Mouse (Mus musculus) embryonic facial prominence, embryonic 13.5 days (tissue): Measurements from ENCODE around the gene Efnb3. TPM values are rescaled to one million over a fixed set of nuclear protein-coding genes. Genes with fewer than 3 reads are reported as not detected.

Experiments used
- ATAC-seq: fragments of 200-750 bp; cut with Nextera tagmentation; 2 replicates; pipeline ENCODE4 v1.8.0; 2017; ENCODE audit warnings: low read depth; ENCODE audit not compliant: insufficient number of reproducible peaks, insufficient read depth, low FRiP score, low TSS enrichment
- H3K27ac ChIP-seq: fragments of 300-500 bp; sonication (generic); 2 replicates; pipeline ENCODE4 v1.5.1; 2015; ENCODE audit warnings: moderate library complexity, mild to moderate bottlenecking, inconsistent platforms
- H3K27me3 ChIP-seq: fragments of 300-500 bp; sonication (generic); 2 replicates; pipeline ENCODE4 v1.6.1; 2015; ENCODE audit warnings: mild to moderate bottlenecking, inconsistent platforms
- H3K36me3 ChIP-seq: fragments of 300-500 bp; sonication (generic); 2 replicates; pipeline ENCODE4 v1.6.1; 2015; ENCODE audit warnings: mild to moderate bottlenecking, inconsistent platforms
- H3K4me1 ChIP-seq: fragments of 300-500 bp; sonication (generic); 2 replicates; pipeline ENCODE4 v1.6.1; 2015; ENCODE audit warnings: inconsistent platforms
- H3K4me2 ChIP-seq: fragments of 300-500 bp; sonication (generic); 2 replicates; pipeline ENCODE4 v1.6.1; 2015; ENCODE audit warnings: moderate library complexity, mild to moderate bottlenecking, inconsistent platforms
- H3K4me3 ChIP-seq: fragments of 300-500 bp; sonication (generic); 2 replicates; pipeline ENCODE4 v1.5.1; 2015; ENCODE audit warnings: mild to moderate bottlenecking, inconsistent platforms
- H3K9ac ChIP-seq: fragments of 300-500 bp; sonication (generic); 2 replicates; pipeline ENCODE4 v1.6.1; 2015; ENCODE audit warnings: mild to moderate bottlenecking, inconsistent platforms
- H3K9me3 ChIP-seq: fragments of 300-500 bp; sonication (generic); 2 replicates; pipeline ENCODE4 v1.6.1; 2016; ENCODE audit warnings: inconsistent platforms
- WGBS: fragments of 180-500 bp; shearing (Covaris S2); methylation state at CpG from one replicate; pipeline ENCODE4 v1.1.7; 2015; ENCODE audit warnings: mixed read lengths; 5-methylcytosine and 5-hydroxymethylcytosine counted together
- polyA plus RNA-seq: library from polyadenylated mRNA; unstranded; fragments of >200 nt; fragmentation: Nextera tagmentation; extraction: Ambion mirVana; gene quantifications from 2 replicates; pipeline ENCODE4 v1.2.1, GENCODE M21; 2015

Efnb3 gene
- 43.4 and 46.3 TPM in 2 replicates for polyA plus RNA-seq

DNA sequence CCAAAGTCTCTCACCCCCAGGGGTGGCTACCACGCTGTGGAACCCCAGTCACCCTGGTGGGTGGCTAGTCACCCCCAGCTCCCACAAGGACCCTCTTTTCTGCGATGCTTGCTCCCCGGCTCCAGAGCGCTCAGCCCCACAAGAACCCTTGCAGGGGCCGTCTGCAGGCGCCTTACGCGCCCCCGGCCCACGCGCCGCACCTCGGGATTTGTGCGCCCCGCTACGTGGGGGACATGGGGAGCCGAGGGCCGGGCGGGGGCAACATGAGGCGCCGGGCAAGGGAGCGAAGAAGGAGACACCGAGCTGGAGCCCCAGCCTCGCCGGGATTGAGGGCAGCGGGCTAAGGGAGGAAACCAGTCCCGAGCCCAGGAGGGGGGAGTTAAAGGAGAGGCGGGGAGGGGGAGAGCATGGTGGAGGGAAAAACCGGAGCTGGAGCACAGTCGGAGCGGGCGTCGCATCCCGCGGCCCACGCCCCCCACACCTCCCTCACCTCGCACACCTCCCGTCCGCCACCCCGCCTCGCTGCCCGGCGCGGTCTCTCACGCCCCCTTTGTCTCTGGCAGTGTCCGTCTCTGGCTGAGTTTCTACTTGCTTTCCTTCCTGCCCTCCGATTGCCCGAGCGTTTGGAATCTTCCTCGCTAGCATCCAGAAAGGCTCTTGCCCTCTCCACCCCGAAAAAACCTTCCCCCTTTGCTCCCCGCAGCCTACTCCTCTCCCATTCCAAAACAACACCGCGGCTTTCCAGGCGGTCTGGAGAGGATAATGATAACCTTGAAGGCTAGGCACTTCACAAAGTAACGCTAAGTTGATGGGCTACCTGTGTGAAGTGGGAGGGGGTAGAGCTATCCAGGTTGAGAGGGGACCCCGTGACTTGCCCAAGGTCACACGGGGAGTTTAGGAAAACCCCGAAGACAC is at the start of gene Efnb3:
TSS of gene Efnb3 (minus strand) at position 355 of the 915 bp plus-strand sequence.
- peak within 1 kb of the TSS; percentile 92 for H3K4me2 ChIP-seq
- H3K9ac ChIP-seq: peak within 1 kb of the TSS; percentile 93
- WGBS: under 1% methylated on average over 57 of the region's 59 CpGs
- H3K4me3 ChIP-seq: peak within 1 kb of the TSS; percentile 72
- ATAC-seq: peak; percentile 67
- H3K36me3 ChIP-seq: peaks cover 46% of the 10 kb centered on the region
- H3K27ac ChIP-seq: peak within 1 kb of the TSS; percentile 85
- H3K9me3 ChIP-seq: no peaks in the 10 kb centered on the region
- no peaks in the 10 kb centered on the region for H3K27me3 ChIP-seq
- peaks cover 54% of the 10 kb centered on the region for H3K4me1 ChIP-seq

DNA sequence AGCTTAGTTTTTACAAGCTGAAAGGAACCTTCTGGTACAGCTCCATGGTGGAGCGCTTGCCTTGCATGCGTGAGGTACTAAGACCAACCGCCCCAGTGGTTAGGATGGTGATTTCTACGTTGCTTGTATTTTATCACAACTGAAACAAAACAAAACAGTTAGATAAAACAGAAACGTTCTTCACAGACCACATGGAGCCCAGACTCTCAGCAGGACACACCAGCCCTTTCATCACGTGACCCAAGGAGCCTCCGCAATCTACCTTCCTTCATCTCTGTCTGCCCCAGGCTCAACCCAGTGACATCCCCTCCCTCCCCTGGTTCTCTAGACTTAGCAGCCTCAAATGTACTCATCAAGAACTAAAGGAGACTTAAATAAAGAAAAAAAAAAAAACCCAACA is 49.4 kb upstream of the Efnb3 start:
- no peak for ATAC-seq
- peaks cover 10% of the 10 kb centered on the region for H3K27me3 ChIP-seq
- WGBS: 59% methylated on average over 7 of the region's 7 CpGs
- peaks cover 18% of the 10 kb centered on the region for H3K4me1 ChIP-seq
- H3K36me3 ChIP-seq: no peaks in the 10 kb centered on the region
- no peak overlapping the region for H3K27ac ChIP-seq
- H3K4me3 ChIP-seq: no peak overlapping the region
- H3K9ac ChIP-seq: no peak overlapping the region
- H3K9me3 ChIP-seq: no peaks in the 10 kb centered on the region
- H3K4me2 ChIP-seq: no peak overlapping the region

- peaks cover 22% of the 10 kb centered on the region for H3K4me1 ChIP-seq
- H3K36me3 ChIP-seq: no peaks in the 10 kb centered on the region
- peaks cover 19% of the 10 kb centered on the region for H3K27me3 ChIP-seq
- H3K9me3 ChIP-seq: no peaks in the 10 kb centered on the region
- H3K4me3 ChIP-seq: no peak overlapping the region
- 94% methylated on average over 3 of the region's 3 CpGs for WGBS
- H3K27ac ChIP-seq: no peak overlapping the region
- H3K4me2 ChIP-seq: no peak overlapping the region
- H3K9ac ChIP-seq: no peak overlapping the region
- ATAC-seq: no peak
These were observed 48.5 kb upstream of the Efnb3 start for GRCm38 (mm10) chr11:69608525-69608924.

DNA sequence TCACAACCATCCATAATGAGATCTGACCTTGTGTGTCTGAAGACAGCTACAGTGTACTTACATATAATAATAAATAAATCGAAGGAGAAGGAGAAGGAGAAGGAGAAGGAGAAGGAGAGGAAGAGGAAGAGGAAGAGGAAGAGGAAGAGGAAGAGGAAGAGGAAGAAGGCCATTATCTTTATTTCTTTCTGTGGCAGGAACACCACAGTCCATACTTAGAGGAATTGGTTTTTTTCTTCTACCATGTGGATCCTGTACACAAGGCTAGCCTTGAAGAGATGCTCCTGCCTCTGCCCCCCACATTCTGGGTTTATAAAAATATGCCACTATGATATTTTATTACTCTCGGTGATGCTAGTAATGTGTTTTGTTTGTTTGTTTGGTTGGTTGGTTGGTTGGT is 46.8 kb upstream of the Efnb3 start:
- Histone ChIP-seq H3K27me3 (peaks cover 26% of the 10 kb centered on the region), H3K4me1 (peaks cover 22% of the 10 kb centered on the region), H3K36me3 (no peaks in the 10 kb centered on the region), H3K9ac (no peak overlapping the region), H3K9me3 (no peaks in the 10 kb centered on the region), H3K4me3 (no peak overlapping the region), H3K27ac (no peak overlapping the region), H3K4me2 (no peak overlapping the region)
- WGBS: 84% methylated on average over 2 of the region's 2 CpGs
- ATAC-seq: no peak

GRCm38 (mm10) chr11:69606491-69606795 is 46.4 kb upstream of the Efnb3 start:
- Histone ChIP-seq H3K27ac (peak overlapping the region; percentile 60), H3K4me3 (peak overlapping the region; percentile 62), H3K36me3 (0 out of 2 replicates have a peak, but pooled peaks cover 3% of the 10 kb centered on the region), H3K4me2 (peak overlapping the region; percentile 100), H3K9me3 (no peaks in the 10 kb centered on the region), H3K4me1 (peaks cover 24% of the 10 kb centered on the region), H3K27me3 (peaks cover 26% of the 10 kb centered on the region), H3K9ac (peak overlapping the region; percentile 82)
- WGBS: 47% methylated on average over 2 of the region's 2 CpGs
- ATAC-seq: no peak

DNA sequence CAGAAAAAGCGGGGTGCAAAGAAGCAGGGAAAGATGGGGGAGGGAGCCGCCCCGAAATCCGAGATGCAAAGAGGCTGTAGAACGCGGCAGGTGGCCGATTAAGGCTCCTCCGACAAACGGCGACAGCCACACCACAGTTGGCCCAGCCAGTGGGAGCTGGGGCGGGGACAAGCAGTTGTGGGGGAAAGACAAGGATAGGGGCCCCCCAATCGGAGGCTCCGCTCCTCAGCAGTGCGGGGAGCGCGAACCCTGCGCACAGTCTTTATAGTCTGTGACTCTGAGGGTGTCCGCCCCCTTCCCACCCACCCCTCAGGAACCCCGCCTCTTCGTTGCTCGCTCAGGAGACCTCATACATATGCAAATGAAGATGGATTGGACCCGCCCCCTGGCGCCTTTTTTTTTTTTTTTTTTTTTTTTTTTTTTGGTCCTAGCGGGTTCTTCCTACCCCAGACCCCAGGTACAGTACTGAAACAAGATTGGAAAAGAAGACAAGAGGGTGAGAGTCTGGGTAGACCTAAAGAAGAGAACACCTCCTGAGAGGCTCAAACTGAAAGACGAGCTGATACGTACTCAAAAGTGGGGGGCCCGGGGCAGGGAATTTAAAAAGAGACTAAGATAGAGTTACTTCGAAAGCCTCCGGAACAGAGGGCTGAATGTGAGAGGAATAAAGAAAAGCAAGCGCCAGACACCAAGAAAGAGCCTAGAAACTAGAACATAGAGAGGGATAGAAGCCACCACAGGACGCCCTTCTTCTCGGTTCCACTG is 45.9 kb upstream of the Efnb3 start, which contains the start of gene Atp1b2:
TSS of gene Atp1b2 (minus strand) at position 217 of the 765 bp plus-strand sequence.
- Histone ChIP-seq H3K27ac (peak within 1 kb of the TSS; percentile 60), H3K27me3 (peaks cover 26% of the 10 kb centered on the region), H3K9me3 (no peaks in the 10 kb centered on the region), H3K9ac (peak within 1 kb of the TSS; percentile 82), H3K36me3 (0 out of 2 replicates have a peak, but pooled peaks cover 5% of the 10 kb centered on the region), H3K4me2 (peak within 1 kb of the TSS; percentile 100), H3K4me3 (peak within 1 kb of the TSS; percentile 62), H3K4me1 (peaks cover 24% of the 10 kb centered on the region)
- 2% methylated on average over 32 of the region's 32 CpGs for WGBS
- ATAC-seq: peak; percentile 86

GRCm38 (mm10) chr11:69604795-69605664 is 45.0 kb upstream of the Efnb3 start:
- Histone ChIP-seq H3K9ac (peak overlapping the region; percentile 82), H3K36me3 (0 out of 2 replicates have a peak, but pooled peaks cover 5% of the 10 kb centered on the region), H3K4me2 (peak overlapping the region; percentile 100), H3K27ac (peak overlapping the region; percentile 39; the same call in 1 of the 2 replicates), H3K9me3 (no peaks in the 10 kb centered on the region), H3K27me3 (peaks cover 26% of the 10 kb centered on the region), H3K4me1 (peaks cover 33% of the 10 kb centered on the region), H3K4me3 (peak overlapping the region; percentile 62)
- WGBS: under 1% methylated on average over 66 of the region's 73 CpGs
- peak; percentile 12; the same call in 1 of the 2 replicates for ATAC-seq

- Histone ChIP-seq H3K36me3 (0 out of 2 replicates have a peak, but pooled peaks cover 5% of the 10 kb centered on the region), H3K4me1 (peaks cover 39% of the 10 kb centered on the region), H3K27ac (no peak overlapping the region), H3K9me3 (no peaks in the 10 kb centered on the region), H3K4me3 (peak overlapping the region; percentile 62), H3K9ac (peak overlapping the region; percentile 82), H3K27me3 (peaks cover 26% of the 10 kb centered on the region), H3K4me2 (peak overlapping the region; percentile 100)
- ATAC-seq: peak; percentile 22; the same call in 1 of the 2 replicates
- 56% methylated on average over 3 of the region's 3 CpGs for WGBS
These were observed 44.3 kb upstream of the Efnb3 start for GRCm38 (mm10) chr11:69604347-69604746.

- Histone ChIP-seq H3K9me3 (no peaks in the 10 kb centered on the region), H3K27me3 (peaks cover 26% of the 10 kb centered on the region), H3K4me1 (peaks cover 41% of the 10 kb centered on the region), H3K4me2 (peak overlapping the region; percentile 100; the same call in 1 of the 2 replicates), H3K9ac (no peak overlapping the region), H3K27ac (no peak overlapping the region), H3K36me3 (0 out of 2 replicates have a peak, but pooled peaks cover 5% of the 10 kb centered on the region), H3K4me3 (no peak overlapping the region)
- no peak for ATAC-seq
- 72% methylated on average over 8 of the region's 8 CpGs for WGBS
These were observed 43.5 kb upstream of the Efnb3 start for GRCm38 (mm10) chr11:69603516-69603915.

DNA sequence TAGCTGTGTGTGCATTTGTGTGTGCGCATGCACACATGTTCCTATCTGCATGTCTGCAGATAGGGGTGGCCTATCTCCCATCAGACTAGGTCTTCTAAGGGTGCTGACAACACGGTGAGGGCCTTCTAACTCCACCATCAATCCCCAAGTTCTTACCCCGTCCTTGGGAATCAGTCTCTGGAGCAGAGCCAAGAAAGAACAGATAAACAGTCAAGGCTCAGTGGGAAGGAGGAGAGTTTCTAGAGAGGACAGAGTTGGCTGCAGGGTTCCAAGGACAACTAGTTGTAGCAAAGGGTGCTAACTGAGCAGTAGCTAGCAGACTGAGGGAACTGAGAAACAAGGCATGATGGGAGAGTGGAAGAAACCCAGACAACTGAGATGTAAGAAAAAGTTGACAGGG is 41.8 kb upstream of the Efnb3 start:
- Histone ChIP-seq H3K9ac (no peak overlapping the region), H3K27me3 (peaks cover 26% of the 10 kb centered on the region), H3K4me2 (no peak overlapping the region), H3K4me1 (peaks cover 41% of the 10 kb centered on the region), H3K4me3 (no peak overlapping the region), H3K9me3 (no peaks in the 10 kb centered on the region), H3K36me3 (0 out of 2 replicates have a peak, but pooled peaks cover 5% of the 10 kb centered on the region), H3K27ac (no peak overlapping the region)
- ATAC-seq: no peak
- 73% methylated on average over 3 of the region's 3 CpGs for WGBS
